Mouse (Mus musculus) midbrain, embryonic 14.5 days (tissue): ENCODE results near the gene Ypel2. TPM values are rescaled to one million over a fixed set of nuclear protein-coding genes. Genes with fewer than 3 reads are reported as not detected.

Experiments
- ATAC-seq: fragments of 200-750 bp; cut with Nextera tagmentation; 2 replicates; pipeline ENCODE4 v1.8.0; 2017; ENCODE audit warnings: moderate number of reproducible peaks, moderate library complexity; ENCODE audit not compliant: low FRiP score, low TSS enrichment
- DNase-seq: peaks from one replicate; pipeline ENCODE4 v3.0.0-alpha.2; 2015
- H3K27ac ChIP-seq: fragments of 300-500 bp; sonication (generic); replicated peaks from 2 replicates; pipeline ENCODE4 v1.5.1; 2014; ENCODE audit warnings: mild to moderate bottlenecking, low read depth, low read length, moderate library complexity
- H3K27me3 ChIP-seq: fragments of 300-500 bp; sonication (generic); 2 replicates; pipeline ENCODE4 v1.6.1; 2014; ENCODE audit warnings: low read length, control low read depth, mixed read lengths; ENCODE audit not compliant: control insufficient read depth, insufficient read depth
- H3K36me3 ChIP-seq: fragments of 300-500 bp; sonication (generic); 2 replicates; pipeline ENCODE4 v1.6.1; 2014; ENCODE audit warnings: low read length, control low read depth; ENCODE audit not compliant: control insufficient read depth, insufficient read depth
- H3K4me1 ChIP-seq: fragments of 300-500 bp; sonication (generic); 2 replicates; pipeline ENCODE4 v1.6.1; 2014; ENCODE audit warnings: mild to moderate bottlenecking, antibody characterized with exemption, low read length, control low read depth; ENCODE audit not compliant: control insufficient read depth, insufficient read depth
- H3K4me2 ChIP-seq: fragments of 300-500 bp; sonication (generic); 2 replicates; pipeline ENCODE4 v1.6.1; 2014; ENCODE audit warnings: mild to moderate bottlenecking, low read length, moderate library complexity
- H3K4me3 ChIP-seq: fragments of 300-500 bp; sonication (generic); replicated peaks from 2 replicates; pipeline ENCODE4 v1.5.1; 2014; ENCODE audit warnings: low read depth, low read length
- H3K9ac ChIP-seq: fragments of 300-500 bp; sonication (generic); replicated peaks from 2 replicates; pipeline ENCODE4 v1.6.1; 2014; ENCODE audit warnings: mild to moderate bottlenecking, low read length, moderate library complexity
- H3K9me3 ChIP-seq: fragments of 300-500 bp; sonication (generic); 2 replicates; pipeline ENCODE4 v1.6.1; 2016; ENCODE audit warnings: low read length, control low read depth, mixed read lengths; ENCODE audit not compliant: control insufficient read depth
- WGBS: fragments of 180-500 bp; shearing (Covaris S2); extraction: QIAGEN DNeasy Blood & Tissue Kit; methylation state at CpG from one replicate; pipeline ENCODE4 v1.1.7; 2014; 5-methylcytosine and 5-hydroxymethylcytosine counted together
- polyA plus RNA-seq: library from polyadenylated mRNA; unstranded; fragments of >200 nt; fragmentation: Nextera tagmentation; extraction: Ambion mirVana; gene quantifications from 2 replicates; pipeline ENCODE4 v1.2.1, GENCODE M21; 2014

Ypel2 gene
- polyA plus RNA-seq, 1 experiment from 2014 or later, result 6.2 TPM

GRCm38 (mm10) chr11:86951672-86952071 lies 41.8 kb downstream of the Ypel2 start:
- H3K9ac ChIP-seq, result no peak overlapping the region
- no peak for DNase-seq
- no peaks in the 10 kb centered on the region for H3K36me3 ChIP-seq
- H3K27me3 ChIP-seq, result no peaks in the 10 kb centered on the region
- 61% methylated on average over 8 of the region's 8 CpGs for WGBS
- H3K4me3 ChIP-seq, result no peak overlapping the region
- H3K4me1 ChIP-seq, result peaks cover 6% of the 10 kb centered on the region; the same call in 1 of the 2 replicates
- H3K27ac ChIP-seq, result no peak overlapping the region
- ATAC-seq, result no peak
- no peaks in the 10 kb centered on the region for H3K9me3 ChIP-seq
- H3K4me2 ChIP-seq, result no peak overlapping the region

- H3K27me3 ChIP-seq, result no peaks in the 10 kb centered on the region
- ATAC-seq (no peak), DNase-seq (no peak)
- peaks cover 12% of the 10 kb centered on the region; the same call in 1 of the 2 replicates for H3K4me1 ChIP-seq
- H3K4me2 ChIP-seq, result no peak overlapping the region
- no peak overlapping the region for H3K9ac ChIP-seq
- 79% methylated on average over 3 of the region's 3 CpGs for WGBS
- H3K36me3 ChIP-seq, result no peaks in the 10 kb centered on the region
- H3K27ac ChIP-seq, result no peak overlapping the region
- H3K9me3 ChIP-seq, result no peaks in the 10 kb centered on the region
- no peak overlapping the region for H3K4me3 ChIP-seq
These were observed 43.0 kb downstream of the Ypel2 start for GRCm38 (mm10) chr11:86950491-86950890.

DNA sequence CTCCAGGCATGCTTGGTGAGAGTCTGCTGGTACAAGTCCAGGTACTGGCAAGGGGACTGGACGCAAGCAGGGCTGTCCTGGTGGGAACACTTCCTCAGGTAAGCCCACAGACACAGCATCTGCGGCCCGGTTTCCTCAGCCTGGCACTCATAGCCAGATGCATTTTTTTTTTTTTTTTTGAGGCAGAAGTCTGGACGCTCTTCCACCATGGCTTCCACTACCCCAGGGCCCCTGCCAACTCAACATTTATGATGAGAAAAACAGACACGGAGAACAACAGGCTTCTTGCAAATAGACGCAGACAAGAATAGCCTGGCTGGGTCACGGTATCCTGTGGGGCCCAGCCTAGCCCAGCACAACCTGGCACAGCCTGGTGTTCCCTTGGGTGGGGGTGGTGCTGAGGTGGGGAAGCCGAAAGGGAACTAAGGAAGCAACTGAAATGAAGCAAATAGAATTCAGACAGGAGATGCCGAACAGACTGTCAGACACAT lies 43.5 kb downstream of the Ypel2 start:
- DNase-seq, result no peak
- H3K4me3 ChIP-seq, result no peak overlapping the region
- WGBS, result 76% methylated on average over 9 of the region's 9 CpGs
- no peaks in the 10 kb centered on the region for H3K9me3 ChIP-seq
- no peaks in the 10 kb centered on the region for H3K36me3 ChIP-seq
- H3K27me3 ChIP-seq, result no peaks in the 10 kb centered on the region
- H3K4me1 ChIP-seq, result peaks cover 12% of the 10 kb centered on the region; the same call in 1 of the 2 replicates
- H3K9ac ChIP-seq, result no peak overlapping the region
- no peak overlapping the region for H3K4me2 ChIP-seq
- H3K27ac ChIP-seq, result no peak overlapping the region
- ATAC-seq, result no peak

DNA sequence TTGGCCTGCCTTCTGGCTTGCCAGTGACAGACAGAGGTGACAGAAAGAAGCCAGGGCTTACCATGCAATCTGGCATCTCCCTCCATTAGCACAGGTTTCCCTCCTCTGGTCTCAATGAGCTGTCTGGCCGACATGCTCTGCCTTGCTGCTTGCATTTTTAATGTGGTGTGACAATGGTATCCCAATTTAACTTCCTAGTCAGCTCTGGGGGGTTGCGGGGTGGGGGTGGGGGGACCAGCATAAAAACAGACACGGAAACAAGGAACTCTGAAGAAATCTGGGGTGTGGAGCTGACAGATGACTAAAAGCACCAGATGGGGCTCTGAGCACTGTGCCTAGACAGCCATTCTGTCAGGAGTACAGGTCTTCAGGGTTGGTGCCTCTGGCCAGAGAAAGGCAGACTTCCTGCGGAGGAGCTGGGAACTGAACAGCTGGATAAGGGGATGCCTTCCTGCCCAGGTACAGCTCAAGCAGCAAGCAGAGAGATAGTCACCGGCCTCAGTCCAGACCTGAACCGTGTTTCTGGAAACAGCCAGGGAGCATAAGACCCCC lies 46.8 kb downstream of the Ypel2 start:
- peaks cover 9% of the 10 kb centered on the region; the same call in 1 of the 2 replicates for H3K36me3 ChIP-seq
- no peak overlapping the region for H3K4me3 ChIP-seq
- ATAC-seq (no peak), DNase-seq (peak; percentile 22)
- H3K4me1 ChIP-seq, result peaks cover 12% of the 10 kb centered on the region; the same call in 1 of the 2 replicates
- no peak overlapping the region for H3K4me2 ChIP-seq
- no peaks in the 10 kb centered on the region for H3K27me3 ChIP-seq
- H3K9ac ChIP-seq, result no peak overlapping the region; the same call in 1 of the 2 replicates
- no peaks in the 10 kb centered on the region for H3K9me3 ChIP-seq
- WGBS, result 23% methylated on average over 6 of the region's 6 CpGs
- peak overlapping the region; percentile 49; the same call in 1 of the 2 replicates for H3K27ac ChIP-seq

DNA sequence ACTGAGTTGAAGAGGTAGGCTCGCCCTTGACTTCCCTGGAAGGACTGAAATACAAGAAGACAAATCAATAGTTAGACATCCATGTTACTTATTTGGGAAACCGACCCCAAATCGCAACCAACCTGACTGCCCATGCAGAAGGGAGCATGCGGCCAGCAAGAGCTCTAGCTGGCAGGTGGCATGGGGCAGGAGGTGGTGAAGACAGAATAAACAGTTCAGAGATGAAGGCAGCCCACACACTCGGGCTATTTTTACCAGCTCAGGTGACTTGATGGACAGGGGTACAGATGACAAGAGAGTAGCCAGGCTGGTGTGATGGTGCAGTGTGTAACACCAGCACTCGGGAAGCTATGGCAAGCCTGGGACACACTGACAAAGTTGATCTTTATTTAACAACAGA lies 47.6 kb downstream of the Ypel2 start:
- DNase-seq, result no peak
- Histone ChIP-seq H3K27ac (peak overlapping the region; percentile 49; the same call in 1 of the 2 replicates), H3K4me2 (no peak overlapping the region), H3K4me1 (peaks cover 12% of the 10 kb centered on the region; the same call in 1 of the 2 replicates), H3K36me3 (peaks cover 13% of the 10 kb centered on the region; the same call in 1 of the 2 replicates), H3K9ac (no peak overlapping the region), H3K4me3 (no peak overlapping the region), H3K9me3 (no peaks in the 10 kb centered on the region), H3K27me3 (no peaks in the 10 kb centered on the region)
- no peak for ATAC-seq
- 86% methylated on average over 6 of the region's 6 CpGs for WGBS

GRCm38 (mm10) chr11:86945058-86945457 lies 48.4 kb downstream of the Ypel2 start:
- no peak overlapping the region for H3K27ac ChIP-seq
- no peak for ATAC-seq
- WGBS, result 84% methylated on average over 8 of the region's 8 CpGs

DNA sequence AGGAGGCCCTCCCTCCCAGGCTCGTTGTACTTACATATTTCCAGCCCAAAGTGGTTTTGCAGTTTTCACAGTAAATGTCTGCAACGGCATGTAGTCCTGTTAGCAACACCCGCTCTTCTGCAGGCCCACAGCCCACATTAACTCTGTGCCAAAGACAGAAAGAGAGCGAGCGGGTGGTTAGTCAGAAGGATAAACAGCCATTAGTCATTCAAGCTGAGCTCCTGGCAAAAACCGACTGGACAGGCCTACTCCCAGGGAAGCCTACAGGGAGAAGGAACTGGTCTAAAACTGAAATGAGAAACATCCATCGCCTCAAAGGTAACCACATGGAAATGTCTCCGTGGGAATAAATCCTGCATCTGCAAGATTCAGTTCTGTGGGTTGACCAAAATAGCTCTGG lies 49.0 kb downstream of the Ypel2 start:
- no peak for ATAC-seq

More at GRCm38 (mm10) chr11:86945058-86945457, 48.4 kb downstream of the Ypel2 start:
- Histone ChIP-seq H3K9me3 (no peaks in the 10 kb centered on the region), H3K4me2 (no peak overlapping the region), H3K27me3 (no peaks in the 10 kb centered on the region), H3K4me1 (peaks cover 10% of the 10 kb centered on the region; the same call in 1 of the 2 replicates), H3K36me3 (peaks cover 13% of the 10 kb centered on the region; the same call in 1 of the 2 replicates), H3K9ac (no peak overlapping the region), H3K4me3 (no peak overlapping the region)
- DNase-seq, result no peak

DNA sequence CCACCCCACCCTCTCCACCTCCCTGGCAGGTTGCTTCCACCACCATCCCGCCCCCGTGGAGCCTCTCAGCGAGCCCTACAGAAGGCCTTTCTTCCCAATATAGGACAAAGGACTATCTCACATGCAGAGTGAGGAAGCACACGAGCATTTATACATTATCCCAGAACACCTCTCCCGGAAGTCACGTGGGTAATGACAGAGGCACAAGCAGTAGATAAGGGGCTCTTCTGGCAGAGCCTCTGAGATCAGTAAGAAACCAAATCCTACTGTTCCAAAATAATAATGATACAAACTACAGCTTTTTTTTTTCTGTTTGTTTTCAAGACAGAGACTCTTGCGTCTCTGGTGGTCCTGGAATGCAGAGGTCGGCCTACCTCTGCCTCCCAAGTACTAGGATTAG lies 51.6 kb downstream of the Ypel2 start:
- WGBS, result 91% methylated on average over 8 of the region's 8 CpGs
- ATAC-seq (no peak), DNase-seq (no peak)
- Histone ChIP-seq H3K4me3 (no peak overlapping the region), H3K27ac (no peak overlapping the region), H3K4me2 (no peak overlapping the region), H3K4me1 (peaks cover 8% of the 10 kb centered on the region; the same call in 1 of the 2 replicates), H3K9me3 (no peaks in the 10 kb centered on the region), H3K9ac (no peak overlapping the region), H3K36me3 (peaks cover 13% of the 10 kb centered on the region; the same call in 1 of the 2 replicates), H3K27me3 (no peaks in the 10 kb centered on the region)

More for the DNA sequence above, 49.0 kb downstream of the Ypel2 start:
- 82% methylated on average over 8 of the region's 8 CpGs for WGBS
- no peak overlapping the region for H3K4me2 ChIP-seq
- H3K4me1 ChIP-seq, result peaks cover 9% of the 10 kb centered on the region; the same call in 1 of the 2 replicates
- no peaks in the 10 kb centered on the region for H3K27me3 ChIP-seq
- H3K4me3 ChIP-seq, result no peak overlapping the region
- no peak overlapping the region for H3K9ac ChIP-seq
- H3K36me3 ChIP-seq, result peaks cover 13% of the 10 kb centered on the region; the same call in 1 of the 2 replicates
- no peak overlapping the region for H3K27ac ChIP-seq
- DNase-seq, result no peak
- no peaks in the 10 kb centered on the region for H3K9me3 ChIP-seq

DNA sequence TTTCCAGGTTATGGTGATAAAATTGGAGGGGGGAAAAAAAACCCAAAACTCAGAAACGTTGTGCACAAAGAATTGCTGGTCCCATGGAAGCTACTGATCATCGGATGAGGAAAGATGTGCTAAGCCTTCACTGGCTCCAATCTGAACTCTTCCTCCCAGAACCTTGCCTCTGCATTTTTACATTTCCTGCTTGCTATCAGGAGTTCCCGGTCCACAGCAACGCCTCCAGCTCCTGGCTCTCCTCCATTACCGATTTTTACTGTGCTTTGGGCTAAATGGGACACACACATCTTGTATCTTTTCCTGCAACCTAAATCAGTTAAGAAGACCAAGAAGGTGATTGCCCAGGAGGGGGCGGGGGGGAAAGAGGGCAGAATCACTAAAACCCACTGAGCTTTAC lies 54.0 kb downstream of the Ypel2 start:
- DNase-seq, result no peak

More for the DNA sequence above, 54.0 kb downstream of the Ypel2 start:
- Histone ChIP-seq H3K9ac (no peak overlapping the region), H3K36me3 (peaks cover 11% of the 10 kb centered on the region; the same call in 1 of the 2 replicates), H3K4me1 (no peaks in the 10 kb centered on the region), H3K4me3 (no peak overlapping the region), H3K9me3 (no peaks in the 10 kb centered on the region), H3K4me2 (no peak overlapping the region), H3K27me3 (no peaks in the 10 kb centered on the region), H3K27ac (no peak overlapping the region)
- ATAC-seq, result no peak
- 88% methylated on average over 6 of the region's 6 CpGs for WGBS
